Mouse (Mus musculus): ENCODE results near the gene Fbxl2. TPM values are rescaled to one million over a fixed set of nuclear protein-coding genes. Genes with fewer than 3 reads are reported as not detected.
A peak's percentile ranks its signal among the peaks of the same experiment; 100 is the strongest.
"Not testable (repeated sequence)": the region's sequence is repeated elsewhere in the genome, so short reads cannot be mapped to it uniquely, and the experiment has no call there.

Fbxl2 gene
- total RNA-seq (2015; ENCODE audit: low replicate concordance) (1.3 and 2.2 TPM in 2 replicates), total RNA-seq (2017; ENCODE audit: low replicate concordance) (3.0 TPM in 1 of 2 replicates, not detected in the other)

DNA sequence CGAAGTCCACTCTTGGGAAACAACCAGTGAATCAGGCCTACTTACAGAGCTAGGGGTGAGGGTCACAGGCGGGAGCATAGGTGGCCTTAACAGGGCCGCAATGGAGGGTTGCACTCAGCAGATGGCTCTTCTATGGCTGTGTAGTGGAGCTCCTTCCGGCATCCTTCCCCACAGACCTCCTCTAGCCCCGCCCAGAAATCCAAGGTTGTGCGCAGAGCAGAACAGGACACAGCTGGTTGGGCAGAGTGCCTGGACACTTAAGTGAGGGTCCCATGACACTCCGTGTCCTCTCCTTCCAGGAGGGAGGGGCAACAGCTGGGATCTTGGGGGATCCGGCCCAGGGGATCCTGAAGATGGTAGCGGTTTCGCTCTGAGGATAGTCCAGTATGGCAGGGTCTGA, at the start of gene Fbxl2:
Gene Fbxl2, minus strand, starts transcription at position 164 of the 400 bp plus-strand sequence.
- ATAC-seq (replicated peaks; ENCODE audit: low FRiP score, poor library complexity, severe bottlenecking): no peak

DNA sequence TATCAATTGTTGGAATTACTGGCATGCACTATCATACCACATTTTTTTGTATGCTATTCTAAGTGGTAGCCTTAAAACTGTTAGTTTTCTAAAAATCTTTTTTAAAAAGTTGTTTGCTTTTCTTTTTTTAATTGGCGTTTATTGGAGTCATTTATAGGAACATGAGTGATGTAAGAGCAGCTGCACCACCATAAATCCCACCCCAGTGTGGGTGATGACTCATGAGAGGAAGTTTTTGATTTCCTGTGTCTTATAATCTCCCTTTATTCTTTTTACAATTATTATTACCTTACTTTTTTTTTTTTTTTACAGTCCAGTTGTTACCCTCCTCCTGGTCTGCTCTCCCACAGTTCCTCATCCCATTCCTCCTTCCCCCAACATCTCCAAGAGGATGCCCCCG, 48.9 kb upstream of the Fbxl2 start:
- no peak for ATAC-seq (replicated peaks; ENCODE audit: low FRiP score, poor library complexity, severe bottlenecking)

DNA sequence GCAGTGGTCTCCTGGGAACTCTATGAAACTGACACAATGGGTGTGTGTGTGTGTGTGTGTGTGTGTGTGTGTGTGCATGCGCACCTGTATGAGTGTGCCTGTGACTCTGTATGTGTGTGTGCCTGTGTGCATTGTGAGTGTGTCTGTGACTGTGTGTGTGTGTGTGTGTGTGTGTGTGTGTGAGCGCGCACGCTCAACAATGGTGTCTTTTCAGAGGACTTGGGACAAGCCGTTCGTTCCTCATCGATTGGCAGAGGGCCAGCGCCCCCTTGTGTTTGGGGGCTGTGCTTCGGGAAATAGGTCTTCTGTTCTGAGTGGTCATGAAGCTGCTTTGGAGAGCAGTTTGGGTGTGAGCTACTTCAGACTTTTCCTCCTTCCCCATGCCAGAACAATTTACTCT, 46.2 kb upstream of the Fbxl2 start:
- not testable (repeated sequence) for ATAC-seq (replicated peaks; ENCODE audit: low FRiP score, poor library complexity, severe bottlenecking)

DNA sequence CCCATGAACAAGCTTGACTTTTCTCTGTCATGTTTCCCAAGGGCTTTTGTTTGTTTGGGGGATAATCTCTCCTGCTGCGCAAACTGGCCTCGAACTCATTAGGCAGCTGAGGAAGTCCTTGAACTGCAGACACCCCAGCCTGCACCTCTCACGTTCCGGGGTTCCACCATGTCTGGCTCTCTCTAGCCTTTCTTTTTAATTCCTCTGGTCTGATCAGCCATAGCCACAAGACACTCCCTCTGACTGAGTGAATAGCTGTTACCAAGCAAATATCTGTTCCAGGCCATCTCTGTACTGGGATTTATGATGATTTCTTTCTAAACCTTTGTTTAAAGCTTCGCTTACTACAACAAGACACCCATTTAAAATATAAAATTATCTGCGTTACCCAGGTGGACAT, 42.9 kb upstream of the Fbxl2 start:
- ATAC-seq (replicated peaks; ENCODE audit: low FRiP score, poor library complexity, severe bottlenecking): not testable (repeated sequence)

GRCm38 (mm10) chr9:114087106-114087815, 41.3 kb upstream of the Fbxl2 start:
- no peak for ATAC-seq (replicated peaks; ENCODE audit: low FRiP score, poor library complexity, severe bottlenecking)

DNA sequence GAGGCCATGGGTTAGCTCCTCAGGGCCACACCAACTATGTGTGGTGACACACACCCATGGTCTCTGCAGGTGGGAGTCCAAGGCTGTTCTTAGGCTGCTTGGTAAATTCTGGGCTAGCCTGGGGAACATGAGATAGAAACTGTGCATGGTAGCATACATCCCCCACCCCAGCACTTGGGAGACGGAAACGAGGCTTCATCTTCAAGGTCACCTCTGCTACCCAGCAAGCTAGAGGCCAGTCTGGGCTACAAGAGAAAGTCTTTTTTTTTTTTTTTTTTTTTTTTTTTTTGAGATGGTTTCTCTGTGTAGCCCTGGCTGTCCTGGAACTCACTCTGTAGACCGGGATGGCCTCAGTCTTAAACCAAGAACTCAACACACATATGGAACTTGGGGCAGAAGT, 40.4 kb upstream of the Fbxl2 start:
- ATAC-seq (replicated peaks; ENCODE audit: low FRiP score, poor library complexity, severe bottlenecking): no peak

DNA sequence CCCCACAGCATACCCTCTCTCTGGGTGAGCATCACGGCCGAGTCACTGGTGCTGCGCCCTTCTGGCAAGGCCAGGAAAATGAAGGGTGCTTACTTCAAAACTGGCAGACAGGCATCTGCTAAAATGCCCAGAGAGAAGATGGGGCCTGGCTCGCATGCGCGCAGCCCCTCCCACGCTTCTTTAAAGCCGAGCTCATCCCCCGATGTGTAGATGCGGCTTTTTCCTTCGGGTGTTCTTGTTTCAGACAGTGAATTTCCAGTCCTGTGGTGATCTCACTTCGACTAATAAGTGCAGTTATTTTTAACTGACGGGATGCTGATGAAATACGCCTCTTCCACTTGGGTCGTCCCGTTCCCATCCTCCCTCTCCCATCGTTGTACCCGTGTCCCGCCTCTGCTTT, 27.7 kb upstream of the Fbxl2 start:
- no peak for ATAC-seq (replicated peaks; ENCODE audit: low FRiP score, poor library complexity, severe bottlenecking)

DNA sequence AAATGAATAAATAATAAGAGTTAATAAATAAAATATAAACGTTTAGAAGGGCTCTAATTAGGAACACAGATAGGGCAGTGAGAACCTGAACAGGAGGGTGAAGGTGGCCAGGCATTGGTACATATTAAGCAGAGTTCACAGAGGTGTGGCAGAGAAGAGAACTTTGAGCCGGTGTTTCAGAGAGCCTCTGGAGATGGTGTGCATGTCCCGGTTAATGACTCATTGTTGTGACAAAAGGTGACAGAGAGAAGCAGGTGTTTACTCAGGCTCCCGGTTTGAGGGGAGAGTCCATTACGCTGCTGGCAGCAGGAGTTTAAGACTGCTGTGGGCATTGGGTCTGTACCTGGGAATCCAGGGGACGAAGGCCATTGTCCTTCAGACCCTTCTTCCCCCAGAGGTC, 23.4 kb upstream of the Fbxl2 start:
- ATAC-seq (replicated peaks; ENCODE audit: low FRiP score, poor library complexity, severe bottlenecking): no peak

DNA sequence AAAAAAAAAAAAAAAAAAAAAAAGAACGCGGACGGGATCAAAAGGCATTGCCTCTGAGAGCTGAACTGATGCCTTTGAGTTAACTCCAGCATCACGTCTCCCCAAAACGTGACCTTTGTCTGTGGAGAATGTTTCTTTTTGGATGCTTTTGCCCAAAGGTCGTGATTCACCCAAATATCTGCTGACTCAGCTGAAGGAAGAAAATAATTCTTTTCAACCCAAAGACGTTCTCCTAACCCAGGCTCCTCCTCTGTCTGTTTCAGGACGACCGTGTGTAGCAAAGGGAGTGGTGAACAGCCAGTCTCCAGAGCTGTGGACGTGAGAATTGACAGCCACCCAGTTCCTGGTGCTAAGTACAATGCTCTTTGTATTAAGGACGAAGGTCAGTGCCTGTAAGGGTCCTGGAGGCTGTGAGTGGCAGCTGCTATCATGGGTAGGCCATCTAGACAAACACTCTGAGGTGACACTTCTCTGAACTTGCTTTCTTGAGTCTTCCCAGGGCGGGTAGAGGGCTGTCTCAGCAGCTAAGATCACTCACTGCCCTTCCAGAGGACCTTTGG, 22.6 kb upstream of the Fbxl2 start:
- ATAC-seq (replicated peaks; ENCODE audit: low FRiP score, poor library complexity, severe bottlenecking): no peak

- ATAC-seq (replicated peaks; ENCODE audit: low FRiP score, poor library complexity, severe bottlenecking): no peak
Observed at GRCm38 (mm10) chr9:114057090-114057796, 11.3 kb upstream of the Fbxl2 start, which contains the start of gene Susd5. Gene Susd5 (plus strand): TSS chr9:114057140.

DNA sequence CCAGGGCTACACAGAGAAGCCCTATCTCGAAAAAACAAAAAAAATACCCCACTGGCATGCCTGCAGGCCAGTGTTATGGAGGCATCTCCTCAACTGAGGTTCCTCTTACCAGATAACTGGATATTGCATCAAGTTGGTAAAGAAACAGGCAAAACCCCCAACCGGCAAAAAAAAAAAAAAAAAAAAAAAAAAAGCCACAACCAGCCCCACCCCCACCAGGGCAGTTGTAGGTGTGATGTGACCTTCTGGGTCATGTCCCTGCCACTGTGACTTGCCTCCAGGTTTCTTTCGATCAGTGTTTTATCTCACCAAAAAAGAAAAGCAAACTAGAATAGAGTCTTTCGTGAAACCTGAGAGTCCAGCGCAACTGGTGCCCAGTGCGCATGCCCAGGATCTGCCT, 6.9 kb upstream of the Fbxl2 start:
- no peak for ATAC-seq (replicated peaks; ENCODE audit: low FRiP score, poor library complexity, severe bottlenecking)

- ATAC-seq (replicated peaks; ENCODE audit: low FRiP score, poor library complexity, severe bottlenecking): no peak
Observed at GRCm38 (mm10) chr9:114052031-114052430, 6.0 kb upstream of the Fbxl2 start.

DNA sequence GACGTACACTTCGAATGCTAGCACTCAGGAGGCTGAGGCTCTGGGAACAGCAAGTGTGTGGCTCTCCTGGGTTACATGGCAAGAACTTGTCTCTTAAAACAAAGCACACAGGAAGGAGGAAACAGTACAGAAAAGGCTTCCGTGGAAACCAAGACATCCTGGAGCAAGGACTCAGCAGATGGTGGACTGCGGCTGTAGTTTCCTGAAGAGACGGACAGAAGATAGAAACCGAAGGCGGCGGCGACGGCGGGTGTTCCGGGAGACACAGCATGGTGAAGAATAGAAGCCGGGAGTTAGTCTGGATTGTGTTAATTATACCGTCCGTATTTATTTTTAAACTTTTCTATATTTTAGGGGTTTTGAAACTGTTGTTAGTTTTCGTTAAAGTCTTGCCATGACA, 4.8 kb upstream of the Fbxl2 start:
- ATAC-seq (replicated peaks; ENCODE audit: low FRiP score, poor library complexity, severe bottlenecking): no peak

GRCm38 (mm10) chr9:114050106-114050505, 4.1 kb upstream of the Fbxl2 start:
- no peak for ATAC-seq (replicated peaks; ENCODE audit: low FRiP score, poor library complexity, severe bottlenecking)

GRCm38 (mm10) chr9:114046676-114047075, 685 bp upstream of the Fbxl2 start:
- ATAC-seq (replicated peaks; ENCODE audit: low FRiP score, poor library complexity, severe bottlenecking): no peak

DNA sequence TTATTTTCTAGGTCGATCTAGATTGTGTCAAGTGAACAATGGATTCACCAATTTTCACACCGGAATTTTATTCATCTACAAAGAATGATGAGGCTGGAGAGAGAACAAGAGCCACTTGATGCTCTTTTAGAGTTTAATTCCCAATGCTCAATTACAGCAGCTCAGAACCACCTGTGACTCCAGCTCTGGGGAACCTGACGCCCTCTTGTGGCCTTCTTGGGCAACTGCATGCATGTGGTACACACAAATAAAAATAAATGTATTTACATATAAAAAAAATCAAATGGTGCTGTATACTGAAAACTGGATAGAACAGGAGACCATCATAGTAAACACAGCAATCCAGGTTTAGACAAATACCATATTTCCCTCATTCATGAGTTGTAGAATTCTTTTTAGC, 1.5 kb downstream of the Fbxl2 start:
- ATAC-seq (replicated peaks; ENCODE audit: low FRiP score, poor library complexity, severe bottlenecking): no peak

DNA sequence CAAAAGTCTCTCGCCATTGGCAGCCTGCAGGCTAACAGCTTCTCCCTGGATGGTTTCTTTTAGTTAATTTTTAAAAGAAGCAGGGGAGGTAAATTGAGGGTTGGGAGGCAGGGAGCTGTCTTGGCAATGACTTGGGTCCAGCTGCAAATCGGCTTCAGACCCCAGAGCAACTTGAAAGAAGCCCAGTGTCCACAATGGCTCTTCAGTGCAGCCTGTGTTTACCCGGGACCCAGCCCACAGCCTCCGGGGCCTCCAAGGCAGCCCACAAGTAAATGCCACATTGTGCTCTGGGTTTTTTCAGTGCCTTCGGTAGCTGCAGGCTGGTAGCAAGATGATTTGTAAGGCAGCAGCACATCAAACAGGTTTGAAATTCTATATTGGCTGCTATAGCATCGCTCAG, 3.5 kb downstream of the Fbxl2 start:
- no peak for ATAC-seq (replicated peaks; ENCODE audit: low FRiP score, poor library complexity, severe bottlenecking)

DNA sequence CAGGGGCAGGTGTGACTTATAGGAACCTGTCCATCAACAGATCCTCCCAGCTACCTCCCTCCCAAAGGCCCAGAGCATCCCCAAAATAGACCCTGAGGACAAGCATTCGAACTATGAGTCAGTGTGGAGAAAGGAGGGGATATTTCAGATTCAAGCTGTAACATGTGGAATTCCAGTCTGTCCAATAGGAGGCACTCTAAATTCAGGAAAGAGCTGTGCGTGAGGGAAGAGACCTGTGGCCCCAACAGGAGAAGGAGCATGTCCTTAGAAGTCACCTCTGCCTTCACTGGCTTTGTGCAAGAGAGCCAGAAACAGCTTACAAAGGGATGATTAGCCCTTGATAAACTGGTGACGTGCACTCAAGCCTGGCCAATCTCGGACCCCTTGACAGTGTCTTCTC, 5.0 kb downstream of the Fbxl2 start:
- no peak for ATAC-seq (replicated peaks; ENCODE audit: low FRiP score, poor library complexity, severe bottlenecking)

- ATAC-seq (replicated peaks; ENCODE audit: low FRiP score, poor library complexity, severe bottlenecking): peak; percentile 87
Observed at GRCm38 (mm10) chr9:114026261-114026934, 19.6 kb downstream of the Fbxl2 start.

DNA sequence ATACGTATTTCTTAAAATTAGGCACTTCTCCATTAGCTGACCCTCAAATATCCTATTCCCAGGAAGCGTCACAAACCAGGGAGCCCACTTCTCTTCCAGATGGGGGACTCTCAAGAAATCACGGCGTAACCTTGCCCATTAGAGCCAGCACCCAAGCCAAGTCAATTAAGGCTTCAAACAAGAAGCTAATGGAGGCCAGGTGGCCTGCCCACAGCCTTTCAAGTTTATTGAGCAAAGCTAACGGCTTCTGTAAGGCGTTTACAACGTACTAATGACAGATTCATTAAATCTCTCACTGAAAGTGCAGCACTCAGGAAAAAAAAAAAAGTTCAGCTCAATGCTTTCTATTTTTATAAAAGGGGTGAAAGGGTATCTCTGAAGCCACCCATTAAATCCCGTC, 20.1 kb downstream of the Fbxl2 start:
- no peak for ATAC-seq (replicated peaks; ENCODE audit: low FRiP score, poor library complexity, severe bottlenecking)

- no peak for ATAC-seq (replicated peaks; ENCODE audit: low FRiP score, poor library complexity, severe bottlenecking)
Observed at GRCm38 (mm10) chr9:114025182-114025581, 20.8 kb downstream of the Fbxl2 start.
